Mouse (Mus musculus): Measurements from ENCODE around the gene Ahrr. TPM values are rescaled to one million over a fixed set of nuclear protein-coding genes. Genes with fewer than 3 reads are reported as not detected.

The Ahrr gene
- total RNA-seq (2017): 0.69 and 1.6 TPM in 2 replicates

DNA sequence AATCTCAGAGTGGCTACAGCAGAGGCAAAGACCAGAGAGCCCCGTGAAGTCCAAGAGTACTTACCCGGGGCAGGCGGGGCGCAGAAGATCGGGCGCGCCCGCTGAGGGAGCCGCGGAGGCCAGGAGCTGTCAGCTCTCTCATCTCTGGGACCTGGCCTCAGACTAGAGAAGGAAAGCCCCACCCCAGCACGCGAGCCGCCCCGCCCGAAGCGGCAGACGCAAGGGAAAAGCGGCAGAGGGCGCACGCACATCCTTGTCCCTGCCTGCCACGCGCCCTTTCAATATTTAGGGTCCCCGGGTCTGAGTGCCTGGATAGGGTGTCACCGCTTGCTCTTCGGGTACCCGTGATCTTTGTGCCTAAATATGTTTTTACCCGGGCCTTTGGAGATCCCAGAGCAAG, at the start of gene Ahrr:
Gene Ahrr (minus strand): TSS at position 165 of the 400 bp plus-strand sequence.
- peak; percentile 76 to 88 for ATAC-seq (replicated peaks in 1 of 2; ENCODE audit: insufficient read depth in 1 of 2, low FRiP score in 2 of 2, low TSS enrichment in 1 of 2, low read depth in 1 of 2, poor library complexity in 2 of 2, severe bottlenecking in 2 of 2)

GRCm38 (mm10) chr13:74341036-74341435, 48.9 kb upstream of the Ahrr start:
- peak; percentile 98 to 99 for ATAC-seq (replicated peaks in 1 of 2; ENCODE audit: insufficient read depth in 1 of 2, low FRiP score in 2 of 2, low TSS enrichment in 1 of 2, low read depth in 1 of 2, poor library complexity in 2 of 2, severe bottlenecking in 2 of 2)

GRCm38 (mm10) chr13:74329321-74329720, 37.2 kb upstream of the Ahrr start:
- no peak for ATAC-seq (replicated peaks in 1 of 2; ENCODE audit: insufficient read depth in 1 of 2, low FRiP score in 2 of 2, low TSS enrichment in 1 of 2, low read depth in 1 of 2, poor library complexity in 2 of 2, severe bottlenecking in 2 of 2)

- peak; percentile 98 for ATAC-seq (replicated peaks in 1 of 2; ENCODE audit: insufficient read depth in 1 of 2, low FRiP score in 2 of 2, low TSS enrichment in 1 of 2, low read depth in 1 of 2, poor library complexity in 2 of 2, severe bottlenecking in 2 of 2)
Measured at GRCm38 (mm10) chr13:74317170-74317849, 25.2 kb upstream of the Ahrr start, which contains the start of gene Pdcd6. Gene Pdcd6 (minus strand): TSS chr13:74317580.

- no peak for ATAC-seq (replicated peaks in 1 of 2; ENCODE audit: insufficient read depth in 1 of 2, low FRiP score in 2 of 2, low TSS enrichment in 1 of 2, low read depth in 1 of 2, poor library complexity in 2 of 2, severe bottlenecking in 2 of 2)
Measured at GRCm38 (mm10) chr13:74316789-74317169, 24.6 kb upstream of the Ahrr start.

- ATAC-seq (replicated peaks in 1 of 2; ENCODE audit: insufficient read depth in 1 of 2, low FRiP score in 2 of 2, low TSS enrichment in 1 of 2, low read depth in 1 of 2, poor library complexity in 2 of 2, severe bottlenecking in 2 of 2): no peak
Measured at GRCm38 (mm10) chr13:74316386-74316785, 24.3 kb upstream of the Ahrr start.

DNA sequence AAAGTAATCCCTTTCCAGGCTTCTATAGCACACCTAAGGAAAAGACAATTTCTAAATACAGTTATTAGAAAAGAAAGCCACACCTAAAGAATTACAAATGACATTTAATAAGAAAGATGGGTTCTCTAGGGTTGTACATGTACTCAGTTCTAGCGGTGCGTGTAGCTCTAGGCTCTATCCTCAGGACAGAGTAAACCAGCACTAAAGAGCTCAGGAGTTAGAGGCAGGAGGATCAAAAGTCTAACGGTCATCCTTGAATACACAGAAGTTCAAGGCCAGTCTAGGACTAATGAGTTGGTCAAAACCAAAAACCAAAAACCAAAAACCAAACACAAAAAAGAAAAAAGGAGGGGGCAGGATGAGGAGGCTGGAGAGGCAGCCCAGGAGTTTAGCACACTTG, 22.5 kb upstream of the Ahrr start:
- ATAC-seq (replicated peaks in 1 of 2; ENCODE audit: insufficient read depth in 1 of 2, low FRiP score in 2 of 2, low TSS enrichment in 1 of 2, low read depth in 1 of 2, poor library complexity in 2 of 2, severe bottlenecking in 2 of 2): no peak

DNA sequence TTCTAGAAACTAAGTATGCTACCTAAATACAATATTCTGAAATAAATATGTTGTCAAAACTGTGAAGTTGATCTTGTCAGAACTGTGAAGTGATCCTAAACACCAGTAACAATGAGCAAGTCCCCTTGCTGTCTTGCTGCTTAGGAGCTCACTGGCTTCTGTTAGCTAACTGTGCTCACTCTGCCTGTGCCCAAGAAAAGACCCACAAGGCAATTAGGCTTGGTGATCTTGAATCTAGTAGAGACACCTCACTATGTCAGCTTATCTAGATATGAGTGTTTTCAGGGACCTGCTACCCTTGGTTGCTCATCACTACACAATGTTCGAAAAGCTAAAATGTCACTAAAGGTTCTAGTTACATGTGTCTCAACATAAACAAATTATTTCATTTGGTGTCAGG, 13.6 kb upstream of the Ahrr start:
- no peak for ATAC-seq (replicated peaks in 1 of 2; ENCODE audit: insufficient read depth in 1 of 2, low FRiP score in 2 of 2, low TSS enrichment in 1 of 2, low read depth in 1 of 2, poor library complexity in 2 of 2, severe bottlenecking in 2 of 2)

- ATAC-seq (replicated peaks in 1 of 2; ENCODE audit: insufficient read depth in 1 of 2, low FRiP score in 2 of 2, low TSS enrichment in 1 of 2, low read depth in 1 of 2, poor library complexity in 2 of 2, severe bottlenecking in 2 of 2): no peak
Measured at GRCm38 (mm10) chr13:74305380-74305779, 13.2 kb upstream of the Ahrr start.

GRCm38 (mm10) chr13:74302050-74303037, 10.2 kb upstream of the Ahrr start:
- ATAC-seq (replicated peaks in 1 of 2; ENCODE audit: insufficient read depth in 1 of 2, low FRiP score in 2 of 2, low TSS enrichment in 1 of 2, low read depth in 1 of 2, poor library complexity in 2 of 2, severe bottlenecking in 2 of 2): no peak

DNA sequence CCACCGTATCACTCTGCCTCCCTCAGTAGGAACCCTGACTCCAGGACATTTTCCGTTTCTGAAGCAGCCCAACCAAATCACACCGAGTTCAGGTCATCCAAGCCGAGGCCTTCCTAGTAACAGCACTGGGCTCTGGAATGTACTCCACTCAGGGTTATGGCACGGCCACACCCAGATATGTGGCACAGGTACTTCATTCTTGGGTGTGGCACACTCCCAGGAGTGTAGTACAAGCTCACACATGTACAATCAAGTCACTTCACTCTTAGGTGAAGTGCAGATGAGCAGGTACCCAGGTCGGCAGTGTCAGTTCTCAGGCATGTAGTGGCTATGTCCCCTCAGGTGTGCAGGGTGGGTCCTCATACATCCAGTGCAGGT, 9.5 kb upstream of the Ahrr start:
- no peak; a peak in 1 of 4 replicates for ATAC-seq (replicated peaks in 1 of 2; ENCODE audit: insufficient read depth in 1 of 2, low FRiP score in 2 of 2, low TSS enrichment in 1 of 2, low read depth in 1 of 2, poor library complexity in 2 of 2, severe bottlenecking in 2 of 2)

GRCm38 (mm10) chr13:74300925-74301606, 8.9 kb upstream of the Ahrr start:
- ATAC-seq (replicated peaks in 1 of 2; ENCODE audit: insufficient read depth in 1 of 2, low FRiP score in 2 of 2, low TSS enrichment in 1 of 2, low read depth in 1 of 2, poor library complexity in 2 of 2, severe bottlenecking in 2 of 2): peak; percentile 81 to 91

DNA sequence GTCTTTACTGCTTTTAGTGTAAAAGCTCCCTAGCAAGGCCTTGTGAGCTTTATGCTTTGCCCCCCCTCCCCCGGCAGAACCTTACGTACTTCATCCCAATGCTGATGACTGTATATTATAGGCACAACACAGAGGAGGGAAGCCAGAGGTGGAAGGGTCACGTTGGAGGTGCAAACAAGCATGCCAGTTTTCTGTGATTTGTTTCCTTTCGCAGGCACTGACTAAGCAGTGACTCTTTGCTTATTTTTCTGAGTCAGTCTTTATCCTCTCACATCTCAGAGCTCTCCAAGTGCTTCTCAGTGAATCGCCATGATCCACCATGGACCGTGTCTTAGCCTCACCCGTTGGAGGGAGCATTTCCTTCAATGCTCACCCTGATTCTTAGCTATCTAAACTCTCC, 4.2 kb upstream of the Ahrr start:
- ATAC-seq (replicated peaks in 1 of 2; ENCODE audit: insufficient read depth in 1 of 2, low FRiP score in 2 of 2, low TSS enrichment in 1 of 2, low read depth in 1 of 2, poor library complexity in 2 of 2, severe bottlenecking in 2 of 2): no peak

- no peak for ATAC-seq (replicated peaks in 1 of 2; ENCODE audit: insufficient read depth in 1 of 2, low FRiP score in 2 of 2, low TSS enrichment in 1 of 2, low read depth in 1 of 2, poor library complexity in 2 of 2, severe bottlenecking in 2 of 2)
Measured at GRCm38 (mm10) chr13:74289646-74290045, 2.5 kb downstream of the Ahrr start.

GRCm38 (mm10) chr13:74282299-74282698, 9.8 kb downstream of the Ahrr start:
- no peak for ATAC-seq (replicated peaks in 1 of 2; ENCODE audit: insufficient read depth in 1 of 2, low FRiP score in 2 of 2, low TSS enrichment in 1 of 2, low read depth in 1 of 2, poor library complexity in 2 of 2, severe bottlenecking in 2 of 2)

DNA sequence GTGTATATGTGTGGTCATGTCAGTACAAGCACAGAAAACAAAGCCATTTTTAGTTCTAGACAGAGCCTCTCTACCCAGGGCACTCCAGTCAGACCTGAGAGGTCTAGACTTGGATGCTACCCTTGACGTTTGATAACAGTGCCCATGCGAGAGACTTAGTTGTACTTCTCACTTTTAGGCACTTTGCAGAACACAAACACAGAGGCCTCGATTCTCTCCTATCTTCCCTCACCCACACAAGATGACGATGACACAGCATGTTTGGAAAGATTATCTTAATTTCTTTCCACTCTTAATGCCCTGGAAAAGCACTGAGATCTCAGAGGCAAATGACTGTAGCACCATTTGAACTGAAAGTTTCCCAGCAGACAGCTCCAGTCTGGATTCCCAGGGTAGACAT, 16.4 kb downstream of the Ahrr start:
- no peak for ATAC-seq (replicated peaks in 1 of 2; ENCODE audit: insufficient read depth in 1 of 2, low FRiP score in 2 of 2, low TSS enrichment in 1 of 2, low read depth in 1 of 2, poor library complexity in 2 of 2, severe bottlenecking in 2 of 2)

- peak; percentile 76 to 77 for ATAC-seq (replicated peaks in 1 of 2; ENCODE audit: insufficient read depth in 1 of 2, low FRiP score in 2 of 2, low TSS enrichment in 1 of 2, low read depth in 1 of 2, poor library complexity in 2 of 2, severe bottlenecking in 2 of 2)
Measured at GRCm38 (mm10) chr13:74260231-74260992, 31.7 kb downstream of the Ahrr start.
